Mouse (Mus musculus): ENCODE measurements at regions not wholly inside any gene's neighbourhood (a gene's known extent, or its start where the extent isn't known, plus 50 kb on each side); places are given as distances from the start of the nearest gene placed in this dataset.
A peak's percentile ranks its signal among the peaks of the same experiment; 100 is the strongest.

DNA sequence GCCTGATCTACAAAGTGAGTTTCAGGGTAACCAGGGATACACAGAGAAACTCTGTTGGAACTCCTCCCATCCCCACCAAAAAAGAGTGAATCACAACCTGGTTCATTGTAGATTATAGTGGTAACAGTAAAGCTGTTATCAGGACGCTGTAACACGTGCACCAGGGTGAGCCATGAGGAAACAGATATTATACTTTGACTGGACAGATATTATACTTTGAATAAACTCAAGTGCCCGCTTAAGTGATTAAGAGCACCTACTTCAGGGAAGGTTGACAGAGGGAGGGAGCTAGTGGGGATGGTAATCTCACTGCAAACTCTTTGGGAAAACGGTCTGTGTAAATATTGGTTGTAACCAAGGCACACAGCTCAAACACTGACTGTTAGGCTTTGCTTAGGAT, 147.4 kb downstream of the Cetn3 start:
- no peak for TF ChIP-seq CTCF (IDR thresholded peaks at IDR 0.05)
- Histone ChIP-seq H3K27ac (ENCODE audit: low read depth, low read length) (no peak overlapping the region), H3K9ac (replicated peaks; ENCODE audit: low read length, poor library complexity, severe bottlenecking) (no peak overlapping the region), H3K4me2 (ENCODE audit: low read depth, low read length, poor library complexity, severe bottlenecking) (no peak overlapping the region), H3K4me3 (ENCODE audit: low read depth, low read length) (no peak overlapping the region), H3K36me3 (ENCODE audit: insufficient read depth, low read length) (no peaks in the 10 kb centered on the region), H3K4me1 (ENCODE audit: insufficient read depth, low read length) (no peaks in the 10 kb centered on the region), H3K9me3 (ENCODE audit: low read length) (no peaks in the 10 kb centered on the region), H3K27me3 (ENCODE audit: insufficient read depth, low read length) (no peaks in the 10 kb centered on the region)
- DNase-seq (ENCODE audit: low spot score) (no peak), ATAC-seq (ENCODE audit: low FRiP score) (no peak)
- WGBS = 80% methylated on average over 4 of the region's 4 CpGs

- Histone ChIP-seq H3K27me3 (ENCODE audit: insufficient read depth, low read length) (no peaks in the 10 kb centered on the region), H3K4me3 (ENCODE audit: low read depth, low read length) (no peak overlapping the region), H3K9ac (replicated peaks; ENCODE audit: low read length, poor library complexity, severe bottlenecking) (no peak overlapping the region), H3K27ac (ENCODE audit: low read depth, low read length) (no peak overlapping the region), H3K36me3 (ENCODE audit: insufficient read depth, low read length) (no peaks in the 10 kb centered on the region), H3K4me2 (ENCODE audit: low read depth, low read length, poor library complexity, severe bottlenecking) (no peak overlapping the region), H3K4me1 (ENCODE audit: insufficient read depth, low read length) (no peaks in the 10 kb centered on the region), H3K9me3 (ENCODE audit: low read length) (no peaks in the 10 kb centered on the region)
- 91% methylated on average over 2 of the region's 2 CpGs for WGBS
- no peak for DNase-seq (ENCODE audit: low spot score)
- TF ChIP-seq CTCF (IDR thresholded peaks at IDR 0.05) = no peak
- ATAC-seq (ENCODE audit: low FRiP score) = no peak
Observed at GRCm38 (mm10) chr13:81931199-81931598, 148.3 kb downstream of the Cetn3 start.

GRCm38 (mm10) chr13:81937061-81937460, 154.2 kb downstream of the Cetn3 start:
- Histone ChIP-seq H3K4me3 (ENCODE audit: low read depth, low read length) (no peak overlapping the region), H3K27ac (ENCODE audit: low read depth, low read length) (no peak overlapping the region), H3K36me3 (ENCODE audit: insufficient read depth, low read length) (no peaks in the 10 kb centered on the region), H3K4me2 (ENCODE audit: low read depth, low read length, poor library complexity, severe bottlenecking) (no peak overlapping the region), H3K4me1 (ENCODE audit: insufficient read depth, low read length) (no peaks in the 10 kb centered on the region), H3K9me3 (ENCODE audit: low read length) (no peaks in the 10 kb centered on the region), H3K9ac (replicated peaks; ENCODE audit: low read length, poor library complexity, severe bottlenecking) (no peak overlapping the region), H3K27me3 (ENCODE audit: insufficient read depth, low read length) (no peaks in the 10 kb centered on the region)
- ATAC-seq (ENCODE audit: low FRiP score) (no peak), DNase-seq (ENCODE audit: low spot score) (no peak)
- 73% methylated on average over 3 of the region's 3 CpGs for WGBS
- TF ChIP-seq CTCF (IDR thresholded peaks at IDR 0.05) = no peak

DNA sequence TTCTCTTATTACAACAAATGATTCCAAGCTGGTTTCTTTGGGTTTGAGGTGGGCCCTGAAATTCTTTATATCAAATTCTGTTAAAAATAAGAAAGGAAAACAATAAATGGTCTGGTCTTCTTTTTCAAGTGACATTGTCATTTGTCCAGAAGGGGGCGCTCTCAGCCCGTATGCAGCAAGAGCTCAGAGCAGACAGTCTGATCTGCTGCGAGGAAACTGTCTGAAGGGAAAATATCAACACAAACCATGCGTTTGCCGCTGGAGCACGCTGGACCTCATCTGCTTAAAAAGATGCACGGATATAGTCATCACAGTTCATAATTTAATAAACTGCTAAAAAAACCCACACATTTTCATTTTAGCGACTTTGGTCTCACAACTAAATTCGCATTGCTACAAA, 161.2 kb downstream of the Cetn3 start:
- WGBS = 8% methylated on average over 9 of the region's 9 CpGs
- H3K27ac ChIP-seq (ENCODE audit: low read depth, low read length) = no peak overlapping the region
- no peaks in the 10 kb centered on the region for H3K36me3 ChIP-seq (ENCODE audit: insufficient read depth, low read length)
- no peaks in the 10 kb centered on the region for H3K4me1 ChIP-seq (ENCODE audit: insufficient read depth, low read length)
- H3K27me3 ChIP-seq (ENCODE audit: insufficient read depth, low read length) = no peaks in the 10 kb centered on the region
- no peak overlapping the region; the same call in 1 of the 2 replicates for H3K9ac ChIP-seq (replicated peaks; ENCODE audit: low read length, poor library complexity, severe bottlenecking)
- peak overlapping the region; percentile 26 for H3K4me3 ChIP-seq (ENCODE audit: low read depth, low read length)
- DNase-seq (ENCODE audit: low spot score) (peak; percentile 93), ATAC-seq (ENCODE audit: low FRiP score) (peak; percentile 83)
- TF ChIP-seq CTCF (IDR thresholded peaks at IDR 0.05) = peak; percentile 97
- no peaks in the 10 kb centered on the region for H3K9me3 ChIP-seq (ENCODE audit: low read length)
- H3K4me2 ChIP-seq (ENCODE audit: low read depth, low read length, poor library complexity, severe bottlenecking) = peak overlapping the region; percentile 43

DNA sequence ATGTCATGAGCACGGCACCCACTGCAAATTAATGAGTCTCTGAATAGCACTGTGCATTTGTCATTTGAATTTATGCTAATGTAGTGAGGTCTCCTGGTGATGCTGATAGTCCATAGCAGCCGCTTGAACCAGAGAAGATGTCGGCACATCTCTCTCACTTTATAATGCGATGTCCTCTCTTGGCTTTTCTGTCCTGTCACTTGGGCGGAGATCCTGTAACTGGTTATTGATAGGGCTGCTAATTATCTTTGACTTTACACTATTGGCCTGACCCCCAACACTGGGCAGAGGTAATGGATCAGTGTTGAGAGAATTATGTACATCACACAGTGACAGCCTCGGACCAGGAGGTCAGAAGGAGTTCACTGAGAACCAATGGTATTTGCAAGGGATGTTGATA, 161.6 kb downstream of the Cetn3 start:
- DNase-seq (ENCODE audit: low spot score) (no peak), ATAC-seq (ENCODE audit: low FRiP score) (peak; percentile 53; the same call in 1 of the 2 replicates)
- H3K36me3 ChIP-seq (ENCODE audit: insufficient read depth, low read length) = no peaks in the 10 kb centered on the region
- H3K9me3 ChIP-seq (ENCODE audit: low read length) = no peaks in the 10 kb centered on the region
- no peak for TF ChIP-seq CTCF (IDR thresholded peaks at IDR 0.05)
- no peak overlapping the region; the same call in 1 of the 2 replicates for H3K9ac ChIP-seq (replicated peaks; ENCODE audit: low read length, poor library complexity, severe bottlenecking)
- H3K27ac ChIP-seq (ENCODE audit: low read depth, low read length) = no peak overlapping the region
- H3K4me3 ChIP-seq (ENCODE audit: low read depth, low read length) = peak overlapping the region; percentile 26
- H3K27me3 ChIP-seq (ENCODE audit: insufficient read depth, low read length) = no peaks in the 10 kb centered on the region
- no peaks in the 10 kb centered on the region for H3K4me1 ChIP-seq (ENCODE audit: insufficient read depth, low read length)
- peak overlapping the region; percentile 43 for H3K4me2 ChIP-seq (ENCODE audit: low read depth, low read length, poor library complexity, severe bottlenecking)
- WGBS = 40% methylated on average over 6 of the region's 6 CpGs

DNA sequence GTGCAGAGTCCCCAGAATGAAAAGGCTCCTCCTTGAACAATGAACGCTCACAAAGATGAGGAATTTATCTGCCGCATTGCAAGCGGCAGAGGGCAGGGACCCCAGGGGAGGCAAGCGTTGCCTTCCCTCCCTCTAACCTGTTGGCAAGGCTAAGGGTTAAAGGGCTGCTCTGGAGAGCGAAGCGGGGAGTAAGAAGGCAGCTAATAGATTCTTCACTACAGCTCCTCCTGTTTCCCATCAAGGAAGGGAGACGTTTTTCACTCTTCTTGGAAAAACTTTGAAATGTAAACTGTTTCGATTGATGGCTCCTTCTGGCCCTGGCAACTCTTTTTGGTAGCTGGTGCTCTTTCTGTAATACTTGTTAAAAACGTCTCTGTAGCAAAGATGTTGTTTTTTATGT, 162.9 kb downstream of the Cetn3 start:
- 0 out of 2 replicates have a peak overlapping the region, but pooled peaks have one; percentile 14 for H3K9ac ChIP-seq (replicated peaks; ENCODE audit: low read length, poor library complexity, severe bottlenecking)
- H3K4me1 ChIP-seq (ENCODE audit: insufficient read depth, low read length) = no peaks in the 10 kb centered on the region
- DNase-seq (ENCODE audit: low spot score) (peak; percentile 10), ATAC-seq (ENCODE audit: low FRiP score) (no peak)
- H3K27ac ChIP-seq (ENCODE audit: low read depth, low read length) = no peak overlapping the region
- H3K27me3 ChIP-seq (ENCODE audit: insufficient read depth, low read length) = no peaks in the 10 kb centered on the region
- H3K4me3 ChIP-seq (ENCODE audit: low read depth, low read length) = peak overlapping the region; percentile 26
- 11% methylated on average over 9 of the region's 9 CpGs for WGBS
- 0 out of 2 replicates have a peak, but pooled peaks have one; percentile 1 for TF ChIP-seq CTCF (IDR thresholded peaks at IDR 0.05)
- no peaks in the 10 kb centered on the region for H3K36me3 ChIP-seq (ENCODE audit: insufficient read depth, low read length)
- H3K9me3 ChIP-seq (ENCODE audit: low read length) = no peaks in the 10 kb centered on the region
- peak overlapping the region; percentile 59 for H3K4me2 ChIP-seq (ENCODE audit: low read depth, low read length, poor library complexity, severe bottlenecking)
